Mouse (Mus musculus) liver, postnatal 0 days (tissue): ENCODE measurements around the gene Unk.

Experiments used
- CTCF ChIP-seq: sonication (generic); IDR thresholded peaks from 2 replicates; pipeline ENCODE4 v1.5.1; 2016; ENCODE audit warnings: antibody characterized with exemption, low read depth
- EP300 ChIP-seq: IDR thresholded peaks from 2 replicates; pipeline ENCODE4 v1.6.1; 2016; ENCODE audit warnings: antibody characterized with exemption, low read depth, mild to moderate bottlenecking

DNA sequence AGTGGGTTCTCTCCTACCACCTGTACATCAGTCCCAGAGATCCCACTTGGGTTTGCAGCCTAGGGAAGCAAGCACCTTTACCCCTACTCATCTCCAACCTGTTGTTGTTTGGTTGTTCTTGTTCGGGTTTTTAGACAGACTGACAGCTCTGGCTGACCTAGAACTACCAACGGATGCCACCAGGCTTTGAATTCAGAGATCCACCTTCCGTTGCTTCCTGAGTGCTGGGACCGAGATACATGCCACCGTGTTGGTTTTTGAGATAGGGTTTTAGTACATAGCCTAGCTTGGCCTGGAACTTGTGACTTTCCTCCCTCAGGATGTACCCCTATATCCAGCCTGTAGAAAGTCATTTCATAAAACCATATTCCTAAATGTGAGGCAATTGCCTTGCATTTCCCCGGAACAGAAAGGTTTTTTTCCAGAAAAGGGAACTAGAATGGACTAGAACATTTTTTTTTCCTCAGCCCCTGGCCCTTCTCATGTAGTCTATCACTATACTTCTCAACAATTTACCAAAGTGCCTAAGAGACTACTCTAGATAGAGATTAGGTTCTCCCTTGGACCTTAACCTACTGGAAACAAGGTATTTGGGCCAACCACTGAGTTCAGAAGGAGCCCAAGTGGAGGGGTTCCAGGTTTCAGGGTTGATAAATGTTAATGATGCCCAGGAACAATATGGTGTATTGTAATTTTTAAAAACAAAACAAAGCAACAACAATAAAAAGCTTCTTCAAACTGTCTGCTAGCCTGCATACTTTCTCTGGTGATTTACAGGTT, 846 bp upstream of the Unk start:
- TF ChIP-seq CTCF, result no peak
- TF ChIP-seq EP300, result no peak
